Mouse (Mus musculus) granulocyte monocyte progenitor cell, adult 5-6 weeks (primary cell): Measurements from ENCODE around the gene Atg9b. TPM values are rescaled to one million over a fixed set of nuclear protein-coding genes. Genes with fewer than 3 reads are reported as not detected.

Experiments
- ATAC-seq: replicated peaks from 2 replicates; pipeline ENCODE4 v1.8.0; 2016; ENCODE audit warnings: mild to moderate bottlenecking, moderate TSS enrichment, inconsistent platforms; ENCODE audit not compliant: poor library complexity, severe bottlenecking
- total RNA-seq, 2 experiments: library from RNA; stranded (forward) in 1 of 2; stranded (reverse) in 1 of 2; fragments of 200-712, 200-1000 nt in 1 of 2; fragments of >200 nt in 1 of 2; fragmentation: Nextera tagmentation in 1 of 2; gene quantifications; 2 replicates each; pipeline ENCODE4 v1.2.3; 2014 to 2017

Gene Atg9b
- total RNA-seq, 2 experiments from 2014 or later = 4.0 to 5.3 TPM

DNA sequence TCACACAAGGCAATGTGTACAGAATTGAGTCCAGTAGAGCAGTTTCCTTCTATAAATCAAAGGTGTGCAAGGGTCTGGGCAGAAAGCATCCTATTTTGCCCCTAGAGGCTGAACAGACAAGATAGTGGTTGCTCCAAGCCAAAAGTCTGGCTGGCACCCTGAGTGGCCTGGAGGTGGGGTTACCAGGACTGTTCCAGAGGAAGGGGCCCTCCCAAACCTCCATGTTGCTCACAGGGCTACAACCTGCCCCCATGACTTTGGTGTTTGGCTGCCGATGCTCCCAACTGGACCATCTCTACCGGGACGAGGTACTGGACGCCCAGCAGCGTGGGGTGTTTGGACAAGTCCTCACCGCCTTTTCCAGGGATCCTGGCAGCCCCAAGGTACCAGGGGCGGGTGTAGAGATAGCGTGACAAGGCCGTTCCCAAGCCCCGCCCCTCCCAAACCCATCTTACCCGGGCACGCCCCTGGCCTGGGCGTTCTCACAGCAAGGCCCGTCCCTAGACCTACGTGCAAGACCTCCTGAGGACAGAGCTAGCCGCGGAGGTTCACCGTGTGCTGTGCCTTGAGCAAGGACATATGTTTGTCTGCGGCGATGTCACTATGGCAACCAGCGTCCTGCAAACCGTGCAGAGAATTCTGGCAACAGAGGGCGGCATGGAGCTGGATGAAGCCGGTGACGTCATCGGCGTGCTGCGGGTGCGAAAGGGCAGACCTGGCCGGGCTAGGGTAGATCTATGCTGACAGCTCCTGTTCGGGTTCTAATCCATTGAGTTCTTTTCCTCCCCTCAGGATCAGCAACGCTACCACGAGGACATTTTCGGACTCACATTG is 8.7 kb downstream of the Atg9b start:
- peak; percentile 76 for ATAC-seq

DNA sequence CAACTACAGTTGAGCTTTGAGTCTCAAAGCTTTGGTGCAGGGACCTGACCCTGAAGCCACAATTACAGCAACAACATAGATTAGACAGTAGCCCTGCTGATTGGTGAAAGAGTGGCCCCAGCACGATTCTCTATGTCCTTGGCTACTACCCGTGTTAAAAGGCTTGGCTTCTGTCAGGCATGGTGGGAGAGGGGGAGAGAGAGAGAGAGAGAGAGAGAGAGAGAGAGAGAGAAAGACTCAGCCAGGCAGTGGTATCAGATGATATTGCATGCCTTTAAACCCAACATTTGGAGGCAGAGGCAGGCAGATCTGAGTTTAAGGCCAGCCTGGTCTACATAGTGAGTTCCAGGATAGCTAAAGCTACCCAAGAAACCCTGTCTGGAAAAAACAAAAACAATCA is 10.0 kb downstream of the Atg9b start:
- no peak for ATAC-seq

DNA sequence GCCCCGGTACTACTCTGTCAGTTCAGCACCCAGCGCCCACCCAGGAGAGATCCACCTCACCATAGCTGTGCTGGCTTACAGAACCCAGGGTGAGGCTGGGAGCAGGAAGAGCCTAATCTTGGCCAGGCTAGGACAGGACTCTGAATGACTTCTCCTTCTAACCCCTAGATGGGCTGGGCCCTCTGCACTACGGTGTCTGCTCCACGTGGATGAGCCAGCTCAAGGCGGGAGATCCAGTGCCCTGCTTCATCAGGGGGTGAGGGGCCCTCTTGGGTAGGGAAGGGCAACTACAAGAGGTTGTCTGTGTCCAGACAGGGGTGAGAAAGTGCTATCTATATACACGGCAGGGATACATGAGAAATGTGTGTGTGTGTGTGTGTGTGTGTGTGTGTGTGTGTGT is 10.5 kb downstream of the Atg9b start:
- ATAC-seq = no peak

DNA sequence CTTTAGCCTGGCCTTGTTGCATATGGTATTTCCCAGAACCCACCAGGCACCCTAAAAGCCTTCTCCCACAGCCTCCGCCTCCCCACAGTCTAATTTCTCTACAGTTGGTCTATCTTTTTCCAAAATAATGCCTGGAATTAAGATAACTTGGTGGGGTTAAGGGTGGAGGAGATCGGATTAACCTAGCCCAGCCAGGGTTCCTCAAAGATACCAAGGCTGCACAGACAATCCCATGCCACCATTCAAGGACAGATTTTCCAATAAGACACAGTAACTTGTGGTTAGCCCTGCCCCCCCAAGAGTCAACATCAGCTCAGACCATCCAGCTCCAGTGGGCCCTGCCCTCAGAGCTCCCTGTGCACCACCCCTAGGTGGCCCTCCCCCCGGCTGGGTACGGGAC is 11.4 kb downstream of the Atg9b start:
- ATAC-seq = no peak

DNA sequence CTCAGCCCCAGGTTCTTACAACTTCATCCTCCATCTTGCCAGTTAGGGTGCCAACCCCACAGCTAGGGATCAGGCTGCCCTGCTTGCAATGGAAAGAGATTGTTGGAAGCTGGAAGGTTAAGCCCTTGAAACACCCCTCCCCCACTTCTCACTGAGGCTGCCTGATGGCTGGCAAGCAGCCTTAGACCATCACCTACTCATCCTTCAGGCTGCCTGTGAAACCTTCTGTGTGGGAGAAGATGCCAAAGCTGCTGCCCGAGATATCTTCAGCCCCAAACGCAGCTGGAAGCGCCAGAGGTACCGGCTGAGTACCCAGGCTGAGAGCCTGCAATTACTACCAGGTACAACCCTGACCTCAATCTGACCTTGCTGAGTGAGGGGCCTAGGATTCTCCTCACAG is 12.4 kb downstream of the Atg9b start:
- ATAC-seq = no peak

DNA sequence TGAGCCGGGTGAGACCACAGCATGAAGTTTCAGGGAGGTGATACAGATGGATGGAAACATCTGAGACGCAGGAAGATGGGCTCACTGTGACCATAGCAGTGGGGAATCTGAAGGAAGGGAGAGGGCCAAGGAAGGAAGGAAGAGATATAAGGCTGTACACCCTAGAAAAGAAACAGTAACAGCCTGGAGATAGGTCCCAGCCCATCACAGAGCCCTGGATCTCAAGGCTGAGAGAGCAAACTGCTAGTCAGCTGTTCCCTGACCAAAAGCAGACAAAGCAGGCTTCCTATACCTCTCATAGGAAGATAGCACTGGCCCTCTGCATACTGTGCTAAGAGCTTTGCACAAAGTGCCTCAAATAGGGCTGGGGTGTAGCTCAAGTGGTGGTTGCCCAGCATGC is 13.2 kb downstream of the Atg9b start:
- ATAC-seq = no peak

DNA sequence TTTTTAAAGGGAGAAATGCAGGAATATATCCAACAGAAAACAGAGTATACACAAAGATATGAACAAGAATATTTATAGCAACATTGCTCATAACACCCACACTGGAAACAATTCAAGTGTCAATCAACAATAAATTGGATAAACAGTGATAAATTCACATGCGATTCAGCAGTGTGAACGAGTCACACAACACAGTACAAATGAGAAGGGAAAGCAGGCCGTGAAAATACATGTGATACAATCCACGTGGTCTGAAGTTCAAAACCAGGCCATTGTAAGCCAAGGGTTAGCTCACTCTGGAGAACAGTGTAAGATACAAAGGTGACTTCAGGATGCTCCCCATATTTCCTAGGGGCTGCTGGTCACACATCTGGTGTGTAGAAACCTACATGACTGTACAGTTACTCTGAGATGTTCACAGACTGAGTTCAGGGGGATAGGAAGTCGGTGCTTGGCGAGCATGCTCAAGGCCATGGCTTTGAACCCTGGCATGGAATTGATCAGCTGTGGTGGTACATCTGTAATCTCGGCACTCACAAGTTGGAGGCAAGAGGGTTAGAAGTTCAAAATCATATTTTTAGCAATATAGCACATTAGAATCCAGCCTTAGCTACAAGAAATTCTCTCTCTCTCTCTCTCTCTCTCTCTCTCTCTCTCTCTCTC is 17.1 kb downstream of the Atg9b start:
- no peak for ATAC-seq

DNA sequence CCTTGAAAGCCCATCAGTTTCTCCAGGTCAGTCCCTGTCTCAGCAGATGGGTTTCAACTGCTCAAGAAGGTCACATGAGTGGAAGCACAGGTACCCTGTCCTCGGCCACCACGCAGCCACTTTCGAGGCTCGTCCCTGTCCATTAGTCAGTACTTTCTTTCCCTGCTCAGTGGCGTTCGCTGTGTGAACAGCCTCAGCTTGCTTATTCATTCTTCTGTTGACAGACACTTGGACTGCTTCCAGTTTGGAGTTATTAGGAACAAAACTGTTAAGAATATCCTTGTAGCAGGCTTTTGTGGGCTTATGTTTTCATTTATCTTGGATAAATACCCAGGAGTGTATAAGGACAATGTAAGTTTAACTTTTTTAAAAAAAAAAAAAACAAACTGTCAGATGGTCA is 17.7 kb downstream of the Atg9b start:
- ATAC-seq = no peak

DNA sequence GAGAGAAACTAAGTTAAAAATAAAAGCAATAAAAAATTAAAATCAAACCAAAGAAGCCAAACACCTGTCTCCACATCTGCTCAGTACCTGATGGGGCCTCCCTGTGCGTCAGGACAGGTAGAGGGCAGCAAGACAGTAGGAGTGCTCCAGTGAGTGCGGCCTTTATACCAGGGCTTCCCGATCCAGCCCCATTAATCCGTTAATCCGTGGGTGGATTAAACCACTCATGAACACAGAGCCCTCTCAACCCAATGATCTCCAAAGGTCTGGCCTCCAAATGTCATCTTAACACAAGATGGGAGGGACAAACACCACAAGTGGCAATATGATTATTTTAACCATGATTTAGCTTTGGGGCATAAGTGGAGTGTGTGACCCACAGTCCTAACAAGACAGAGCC is 18.1 kb downstream of the Atg9b start:
- ATAC-seq = no peak

DNA sequence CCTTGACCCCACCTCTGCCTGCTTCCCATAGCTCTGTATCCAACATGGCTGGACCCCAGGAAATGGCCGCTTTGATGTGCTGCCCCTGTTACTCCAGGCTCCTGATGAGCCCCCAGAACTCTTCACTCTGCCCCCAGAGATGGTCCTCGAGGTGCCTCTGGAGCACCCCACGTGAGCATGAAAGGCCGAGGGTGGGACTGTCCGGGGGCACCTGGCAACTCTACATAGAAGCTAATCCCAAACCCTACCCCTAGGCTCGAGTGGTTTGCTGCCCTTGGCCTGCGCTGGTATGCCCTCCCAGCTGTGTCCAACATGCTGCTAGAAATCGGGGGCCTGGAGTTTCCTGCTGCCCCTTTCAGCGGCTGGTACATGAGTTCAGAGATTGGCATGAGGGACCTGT is 22.2 kb downstream of the Atg9b start:
- no peak for ATAC-seq

DNA sequence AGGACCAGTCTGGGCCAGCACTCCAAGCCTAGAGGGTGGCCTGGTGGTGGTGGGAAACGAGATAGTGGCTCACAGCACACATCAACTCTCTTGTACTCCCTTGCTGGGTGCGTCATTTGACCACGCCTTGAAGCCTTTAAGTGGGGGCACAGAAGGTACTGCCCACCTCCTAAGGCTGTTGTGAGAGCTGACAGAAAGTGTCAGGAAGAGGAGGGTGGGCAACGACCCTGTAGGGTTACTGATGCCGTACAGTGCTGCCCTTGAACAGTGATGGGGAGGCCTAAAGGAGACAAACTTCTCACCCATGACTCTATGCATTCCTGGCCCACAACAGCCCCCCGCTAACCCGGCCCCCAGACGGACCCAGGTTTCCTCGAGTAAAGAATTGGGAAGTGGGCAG is 25.5 kb downstream of the Atg9b start:
- ATAC-seq = no peak

DNA sequence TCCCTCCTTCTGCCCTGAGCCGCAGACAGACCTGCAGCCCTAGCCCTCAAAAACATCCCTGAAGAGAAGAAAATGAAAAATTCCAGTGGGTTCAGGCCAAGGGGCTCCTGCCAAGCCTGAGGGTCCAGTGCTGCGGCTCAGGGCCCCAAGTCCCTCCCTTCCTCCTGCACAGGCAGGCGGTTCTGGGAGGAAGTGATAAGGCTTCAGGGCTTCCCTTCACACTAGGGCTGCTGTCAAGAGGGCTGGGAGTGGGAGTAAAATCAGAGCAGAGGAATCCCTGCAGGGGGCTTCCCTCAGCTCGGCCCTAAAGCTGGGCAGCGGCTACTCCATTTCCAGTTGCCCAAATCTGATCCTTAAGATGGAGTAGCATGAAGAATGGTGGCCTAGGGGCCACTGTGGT is 26.4 kb downstream of the Atg9b start:
- ATAC-seq = no peak

DNA sequence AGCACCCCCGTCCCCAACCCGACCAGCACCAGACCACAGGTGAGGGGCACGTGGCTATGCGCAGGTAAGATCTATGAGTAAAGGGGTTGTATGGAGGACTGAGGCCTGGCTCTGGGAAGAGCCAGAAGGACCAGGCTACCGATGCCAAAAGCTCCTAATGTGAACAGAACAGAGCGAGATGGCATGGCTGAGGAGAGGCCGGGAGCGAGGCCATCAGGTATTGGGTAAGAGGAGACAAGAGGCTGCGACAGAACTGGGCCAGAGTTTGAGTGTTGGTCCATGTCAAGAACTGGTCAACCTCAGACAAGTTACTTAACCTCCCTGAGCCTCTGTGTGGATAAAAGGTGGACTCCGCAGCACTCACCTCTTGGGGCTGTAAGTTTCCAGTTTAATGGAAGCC is 27.0 kb downstream of the Atg9b start:
- no peak for ATAC-seq

DNA sequence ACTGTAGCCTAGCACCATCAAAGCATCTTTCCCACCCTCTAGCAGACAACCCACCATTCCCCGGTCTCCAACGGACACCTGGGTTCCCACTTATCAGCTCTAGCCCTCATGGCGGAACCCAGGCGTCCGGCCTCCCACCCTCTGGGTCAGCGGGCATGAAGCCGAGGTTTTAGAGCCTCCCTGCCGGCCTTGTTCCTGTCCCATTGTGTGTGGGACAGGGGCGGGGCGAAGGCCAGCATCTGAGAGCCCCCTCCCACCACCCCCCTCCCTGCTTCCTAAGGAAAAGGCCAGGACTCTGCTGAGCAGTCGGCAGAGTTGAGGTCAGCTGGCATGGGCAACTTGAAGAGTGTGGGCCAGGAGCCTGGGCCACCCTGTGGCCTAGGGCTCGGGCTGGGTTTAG is 27.4 kb downstream of the Atg9b start, which contains the start of gene Nos3:
Nos3 (plus strand) TSS at position 303 of the 400 bp plus-strand sequence.
- ATAC-seq = no peak

DNA sequence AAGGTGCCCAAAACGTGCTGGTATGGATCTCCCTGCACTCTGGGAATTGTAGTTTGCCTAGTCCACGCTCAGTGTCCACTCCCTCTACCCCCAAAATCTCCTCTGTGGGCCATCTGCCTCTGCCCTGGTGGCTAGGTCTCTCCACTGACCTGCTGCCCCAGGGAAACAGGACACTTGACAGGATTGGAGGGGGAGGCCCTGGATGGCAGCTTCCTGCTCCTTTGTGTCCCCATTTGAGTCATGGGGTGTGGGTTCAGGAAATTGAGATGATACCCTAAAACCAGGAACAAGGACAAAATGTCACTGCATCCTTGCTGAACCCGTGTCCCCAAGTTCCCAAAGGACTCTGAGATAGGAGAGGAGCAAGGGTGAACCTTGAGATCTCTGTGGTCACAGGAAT is 27.9 kb downstream of the Atg9b start:
- no peak for ATAC-seq

DNA sequence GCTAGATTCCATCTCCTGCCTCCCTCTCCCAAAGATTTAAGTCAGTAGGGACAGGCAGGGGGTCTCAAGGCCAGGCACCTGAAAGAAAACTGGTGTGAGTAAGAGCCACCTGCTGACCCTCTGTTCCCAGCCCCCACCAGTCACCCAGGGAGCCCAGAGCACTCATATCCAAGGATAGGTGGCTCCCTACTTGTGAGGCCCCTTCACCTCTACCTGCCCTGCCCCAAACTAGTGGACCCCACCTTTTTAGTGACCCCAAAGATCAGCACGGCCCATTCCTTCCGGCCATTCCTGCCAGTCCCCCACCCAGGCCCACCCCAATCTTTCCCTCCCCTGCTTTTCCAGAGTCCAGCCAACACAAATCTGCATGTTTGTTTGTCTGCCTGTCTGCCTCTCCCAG is 28.5 kb downstream of the Atg9b start:
- no peak for ATAC-seq

DNA sequence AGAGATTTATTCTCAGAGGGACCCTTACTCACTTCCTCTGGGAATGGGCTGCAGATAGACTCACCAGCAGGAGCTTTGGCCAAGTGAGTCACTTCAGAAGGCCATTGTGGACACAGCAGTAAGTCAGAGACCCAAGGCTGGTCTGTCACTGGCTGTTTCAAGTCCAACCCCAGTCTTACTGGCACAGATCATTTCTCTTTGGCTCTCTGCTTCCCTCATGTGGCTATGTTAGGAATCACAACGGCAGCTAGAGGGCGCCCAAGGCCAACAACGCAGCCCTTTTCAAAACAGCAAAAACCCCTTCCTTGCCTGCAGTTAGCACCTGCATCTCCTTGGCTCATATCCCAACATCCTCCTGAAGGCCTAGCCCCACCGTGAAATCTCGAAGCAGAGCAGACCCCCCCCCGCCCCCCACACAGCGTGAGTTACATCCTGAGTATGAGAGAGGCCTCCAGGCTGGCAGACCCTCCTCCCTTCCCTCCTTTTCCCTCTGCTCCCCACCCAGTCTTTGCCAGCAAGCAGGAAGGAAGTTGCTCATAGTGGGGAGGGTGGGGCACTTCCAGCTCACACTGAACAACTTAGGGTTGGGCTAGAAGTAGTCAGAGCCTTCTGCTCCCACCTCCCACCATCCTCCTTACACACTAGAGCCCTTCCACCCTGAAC is 31.0 kb downstream of the Atg9b start:
- ATAC-seq = peak; percentile 77

DNA sequence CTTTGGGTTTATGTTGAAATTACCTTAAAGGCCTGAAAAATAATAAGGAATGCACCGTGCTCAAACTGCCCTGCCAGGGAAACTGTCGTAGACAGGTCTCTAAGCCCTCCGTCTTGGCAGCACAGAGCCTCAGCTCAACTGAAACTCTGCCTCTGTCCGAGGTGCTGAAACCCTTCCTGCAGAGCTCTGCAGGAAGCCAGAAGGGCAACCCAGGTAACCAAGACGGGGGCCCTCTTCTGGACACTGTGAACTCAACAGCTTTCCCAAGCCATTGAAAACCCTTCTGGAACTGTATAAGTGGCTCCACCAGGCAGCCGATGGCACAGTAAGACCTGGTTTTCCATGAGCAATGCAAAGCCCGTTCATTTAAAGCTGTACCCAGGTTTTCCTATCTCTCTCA is 34.5 kb downstream of the Atg9b start:
- peak; percentile 87 for ATAC-seq

DNA sequence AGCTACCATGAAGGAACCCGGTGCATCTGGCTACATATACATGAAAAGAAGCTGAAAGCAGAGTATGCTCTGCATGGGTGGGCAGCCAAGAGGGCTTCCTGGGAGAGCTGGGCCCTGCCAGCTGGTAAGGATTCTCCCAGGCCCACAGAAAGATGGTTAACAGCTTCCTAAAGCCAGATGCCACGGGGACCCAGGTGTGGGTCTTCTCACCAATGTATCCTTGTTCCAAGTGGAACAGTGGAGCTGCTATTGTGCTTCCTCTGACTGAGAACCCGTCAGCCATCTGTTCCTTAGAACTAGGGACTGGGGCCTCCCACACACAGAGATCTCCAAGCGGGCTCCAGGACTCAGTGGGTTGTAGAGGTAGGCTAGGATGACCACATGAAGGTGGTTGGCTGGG is 35.2 kb downstream of the Atg9b start:
- no peak for ATAC-seq

DNA sequence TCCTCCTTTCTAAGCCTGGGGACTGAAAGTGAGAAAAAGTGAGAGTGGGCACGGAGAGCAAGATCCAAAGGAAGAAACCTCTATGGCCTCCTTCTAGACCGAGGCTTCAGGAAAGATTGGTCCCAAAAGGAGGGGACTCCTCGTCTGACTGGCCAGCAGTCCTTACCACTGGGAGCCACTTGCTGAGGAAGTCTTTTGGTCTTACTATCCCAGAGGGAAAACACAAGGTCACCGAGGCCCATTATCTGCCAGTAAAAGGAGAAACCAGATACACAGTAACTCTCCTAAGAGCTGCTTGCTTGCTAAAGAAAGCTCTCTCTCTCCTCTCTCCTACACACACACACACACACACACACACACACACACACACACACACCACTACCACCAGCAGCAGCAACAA is 38.6 kb downstream of the Atg9b start:
- no peak for ATAC-seq

DNA sequence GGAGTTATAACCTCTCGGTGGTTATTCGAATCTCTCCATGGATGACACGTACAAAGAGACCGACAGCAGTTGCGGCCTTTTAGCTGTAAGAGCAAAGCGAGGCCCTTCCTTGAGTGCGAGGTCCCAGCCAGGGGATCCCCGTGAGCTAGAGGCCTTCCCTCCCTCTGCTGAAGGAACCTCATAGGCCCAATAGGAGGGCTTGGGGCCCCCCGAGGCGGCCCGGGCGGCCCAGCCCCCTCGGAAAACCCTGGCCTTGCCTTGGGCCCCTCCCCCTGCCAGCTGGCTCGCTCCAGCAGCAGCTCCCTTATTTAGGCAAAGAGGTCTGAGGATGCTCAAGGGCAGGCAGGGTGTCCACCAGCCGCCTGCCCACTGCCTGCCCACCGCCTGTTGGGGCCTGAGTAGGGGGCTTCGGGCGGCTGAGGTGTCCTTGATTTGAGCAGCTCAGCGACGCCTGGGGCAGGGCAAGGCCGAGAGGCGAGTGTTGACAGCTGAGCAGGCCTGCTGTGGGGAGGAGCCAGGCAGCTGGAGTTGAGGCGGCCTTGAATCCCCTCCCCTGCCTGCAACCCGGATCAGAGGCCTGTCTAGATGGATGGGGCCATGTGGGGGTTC is 39.6 kb downstream of the Atg9b start:
- ATAC-seq = no peak
